Mouse (Mus musculus) lung, adult 10 weeks (tissue): ENCODE measurements around the gene Rpl24. TPM values are rescaled to one million over a fixed set of nuclear protein-coding genes. Genes with fewer than 3 reads are reported as not detected.

ENCODE experiments used
- polyA plus RNA-seq: library from polyadenylated mRNA; stranded (reverse); fragments of 350-450 nt; fragmentation: Illumina TruSeq; extraction: RNeasy Lipid Tissue Mini Kit (QIAGEN cat#74804); gene quantifications from one replicate; pipeline ENCODE4 v1.2.3, GENCODE M21; 2014; ENCODE audit warnings: low read depth, low replicate concordance; ENCODE audit not compliant: insufficient read depth

Gene Rpl24
- polyA plus RNA-seq, result 852 TPM

GRCm38 (mm10) chr16:55966212-55966871 lies at the start of gene Rpl24:
TSS of gene Rpl24 (plus strand) at chr16:55966275.

DNA sequence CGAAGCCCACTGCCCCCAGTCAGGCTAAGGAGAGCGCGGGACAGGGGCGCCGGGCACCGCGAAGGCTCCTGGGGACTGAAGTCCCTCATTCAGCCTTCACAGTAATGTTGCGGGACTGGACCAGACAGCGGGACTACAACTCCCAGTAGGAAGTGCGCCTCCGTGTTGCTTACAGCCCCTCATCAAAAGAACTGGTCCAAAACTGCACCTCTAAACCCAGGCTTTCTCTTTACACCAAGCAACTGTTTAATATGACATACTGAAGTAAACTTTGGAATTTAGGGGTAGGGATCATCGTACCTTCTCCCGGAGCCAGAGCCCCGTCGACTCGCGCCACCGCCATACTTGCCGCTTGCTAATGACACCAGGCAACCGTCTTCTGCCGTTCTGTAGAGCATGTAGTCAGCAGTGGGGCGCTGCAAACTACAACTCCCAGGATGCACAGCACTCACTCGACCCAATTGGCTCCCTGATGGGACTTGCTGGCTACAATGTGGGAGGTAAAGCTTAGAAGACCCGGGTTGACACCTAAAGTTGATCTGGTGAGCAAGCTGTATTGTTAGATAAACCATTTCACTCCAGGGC lies 31.5 kb upstream of the Rpl24 start, which contains the start of gene Cep97:
Cep97 (minus strand) TSS at position 403 of the 585 bp plus-strand sequence.

GRCm38 (mm10) chr16:55973431-55974255 lies 7.6 kb downstream of the Rpl24 start, which contains the start of gene Zbtb11:
TSS of gene Zbtb11 (plus strand) at chr16:55973883.

Other genes with a start within 250 kb of the Rpl24 start
- gene Nfkbiz, start 127.4 kb upstream of the Rpl24 start, polyA plus RNA-seq, result 7.6 TPM
- 3.0 TPM for gene Nxpe3, start 71.0 kb upstream of the Rpl24 start, polyA plus RNA-seq
- gene Cep97, start 31.4 kb upstream of the Rpl24 start, polyA plus RNA-seq, result 1.4 TPM
- 6.5 TPM for gene Zbtb11, start 7.6 kb downstream of the Rpl24 start, polyA plus RNA-seq
- gene Pcnp, start 63.5 kb downstream of the Rpl24 start, polyA plus RNA-seq, result 88.2 TPM
- gene Trmt10c, start 71.5 kb downstream of the Rpl24 start, polyA plus RNA-seq, result 7.2 TPM
- 5.5 TPM for gene Senp7, start 82.1 kb downstream of the Rpl24 start, polyA plus RNA-seq
- gene Impg2, start 238.0 kb downstream of the Rpl24 start, polyA plus RNA-seq, result 0.12 TPM